7 mouse cellular contexts compared by ENCODE assay signal in the genomic region with DNA sequence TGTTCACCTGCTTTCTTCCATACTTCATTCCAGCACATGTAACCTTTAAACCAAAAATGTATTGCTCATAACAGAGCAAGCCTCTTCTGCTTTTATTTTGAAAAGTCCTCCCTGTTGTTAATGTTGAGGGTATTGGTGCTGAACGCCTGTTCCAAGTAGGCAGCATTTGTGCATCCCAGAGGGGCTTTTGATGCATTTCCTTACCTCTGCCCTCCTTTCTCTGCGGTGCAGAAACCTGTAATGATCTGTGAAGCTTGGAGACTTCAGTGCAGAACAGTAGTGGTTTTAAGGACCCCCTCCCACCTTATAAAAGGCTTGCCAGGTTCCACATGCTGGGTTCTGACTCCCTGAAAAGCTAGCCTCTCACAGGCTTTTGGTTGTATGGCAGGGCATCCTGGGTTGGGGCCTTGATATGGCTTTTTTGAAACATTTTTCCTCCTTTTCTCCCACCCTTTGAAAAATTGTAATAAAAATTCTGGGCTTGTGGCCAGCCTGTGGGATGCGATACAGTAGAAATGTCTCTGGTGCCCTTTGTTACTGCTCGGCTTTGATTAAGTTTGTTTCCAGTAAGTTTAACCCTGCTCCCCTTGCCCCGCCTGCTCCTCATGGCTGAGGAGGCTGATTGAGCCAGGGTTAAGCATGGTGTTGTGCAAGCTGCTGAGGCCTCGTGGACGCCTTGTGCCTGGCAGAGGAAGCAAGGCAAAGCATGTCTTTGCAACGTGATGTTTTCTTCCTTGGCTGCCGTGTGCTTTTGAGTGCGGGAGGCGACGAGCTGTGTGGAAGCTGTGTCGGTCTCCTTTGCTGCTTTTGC.
DNase-seq lines count a peak whose midpoint lies in the region; ATAC-seq lines count a peak whose summit lies in the region.

No protein-coding gene starts in this region.

- H3K27ac ChIP-seq in embryonic facial prominence, embryonic 10.5 days (replicated peaks), result peak overlapping the region; percentile 61
- H3K27ac ChIP-seq in intestine, embryonic 16.5 days (ENCODE audit: low read length), result peak overlapping the region; percentile 88
- H3K27ac ChIP-seq in macrophage, result peak overlapping the region; percentile 78

- intact Hi-C loops in left cerebral cortex, postnatal 10 days (cut with DNase I), result no loop called here

- H3K36me3 ChIP-seq in embryonic facial prominence, embryonic 10.5 days (replicated peaks), result peaks cover 20% of the 10 kb centered on the region
- no peaks in the 10 kb centered on the region for H3K36me3 ChIP-seq in intestine, embryonic 16.5 days (ENCODE audit: control insufficient read depth, insufficient read depth, low read length)
- H3K36me3 ChIP-seq in macrophage (ENCODE audit: inconsistent target), result peaks cover 3% of the 10 kb centered on the region; the same call in 1 of the 2 replicates

- H3K4me3 ChIP-seq in embryonic facial prominence, embryonic 10.5 days, result no peak overlapping the region
- peak overlapping the region; percentile 3; the same call in 1 of the 2 replicates for H3K4me3 ChIP-seq in intestine, embryonic 16.5 days (ENCODE audit: low read length)
- no peak overlapping the region for H3K4me3 ChIP-seq in macrophage (ENCODE audit: inconsistent target)

- peak overlapping the region; percentile 26 for H3K4me2 ChIP-seq in intestine, embryonic 16.5 days (ENCODE audit: low read depth, low read length)

- H3K9me3 ChIP-seq in embryonic facial prominence, embryonic 10.5 days, result no peaks in the 10 kb centered on the region
- H3K9me3 ChIP-seq in intestine, embryonic 16.5 days (ENCODE audit: control insufficient read depth, low read length), result no peaks in the 10 kb centered on the region

- DNase-seq in adrenal gland, adult 8-10 months, result peak; percentile 92
- no peak for DNase-seq in embryonic facial prominence, embryonic 10.5 days (ENCODE audit: low spot score)
- DNase-seq in left cerebral cortex, postnatal 10 days (ENCODE audit: extremely low spot score in 1 of 2, low spot score in 2 of 2), result peak; percentile 59 to 74
- peak; percentile 34 for DNase-seq in right cerebral cortex, postnatal 4 days

- no peaks in the 10 kb centered on the region for H3K27me3 ChIP-seq in embryonic facial prominence, embryonic 10.5 days (replicated peaks; ENCODE audit: low read depth, poor library complexity, severe bottlenecking)
- H3K27me3 ChIP-seq in intestine, embryonic 16.5 days (replicated peaks; ENCODE audit: control insufficient read depth, insufficient read depth, low read length), result no peaks in the 10 kb centered on the region

- 63% methylated on average over 13 of the region's 13 CpGs for WGBS in embryonic facial prominence, embryonic 10.5 days
- 9% methylated on average over 13 of the region's 13 CpGs for WGBS in intestine, embryonic 16.5 days
- 12% methylated on average over 13 of the region's 13 CpGs for WGBS in macrophage (ENCODE audit: missing documents)

- ATAC-seq in granulocyte monocyte progenitor cell, adult 5-6 weeks (replicated peaks; ENCODE audit: poor library complexity, severe bottlenecking), result peak; percentile 98
- peak; percentile 93 for ATAC-seq in intestine, embryonic 16.5 days

- peak overlapping the region; percentile 31; the same call in 1 of the 2 replicates for H3K9ac ChIP-seq in intestine, embryonic 16.5 days (ENCODE audit: low read depth, low read length)

- peaks cover 100% of the 10 kb centered on the region for H3K79me2 ChIP-seq in macrophage (ENCODE audit: inconsistent target)

- peaks cover 44% of the 10 kb centered on the region for H3K4me1 ChIP-seq in embryonic facial prominence, embryonic 10.5 days
- peaks cover 53% of the 10 kb centered on the region for H3K4me1 ChIP-seq in intestine, embryonic 16.5 days (ENCODE audit: control insufficient read depth, insufficient read depth, low read length)
